Mouse (Mus musculus): ENCODE measurements around the gene Nrap.

DNA sequence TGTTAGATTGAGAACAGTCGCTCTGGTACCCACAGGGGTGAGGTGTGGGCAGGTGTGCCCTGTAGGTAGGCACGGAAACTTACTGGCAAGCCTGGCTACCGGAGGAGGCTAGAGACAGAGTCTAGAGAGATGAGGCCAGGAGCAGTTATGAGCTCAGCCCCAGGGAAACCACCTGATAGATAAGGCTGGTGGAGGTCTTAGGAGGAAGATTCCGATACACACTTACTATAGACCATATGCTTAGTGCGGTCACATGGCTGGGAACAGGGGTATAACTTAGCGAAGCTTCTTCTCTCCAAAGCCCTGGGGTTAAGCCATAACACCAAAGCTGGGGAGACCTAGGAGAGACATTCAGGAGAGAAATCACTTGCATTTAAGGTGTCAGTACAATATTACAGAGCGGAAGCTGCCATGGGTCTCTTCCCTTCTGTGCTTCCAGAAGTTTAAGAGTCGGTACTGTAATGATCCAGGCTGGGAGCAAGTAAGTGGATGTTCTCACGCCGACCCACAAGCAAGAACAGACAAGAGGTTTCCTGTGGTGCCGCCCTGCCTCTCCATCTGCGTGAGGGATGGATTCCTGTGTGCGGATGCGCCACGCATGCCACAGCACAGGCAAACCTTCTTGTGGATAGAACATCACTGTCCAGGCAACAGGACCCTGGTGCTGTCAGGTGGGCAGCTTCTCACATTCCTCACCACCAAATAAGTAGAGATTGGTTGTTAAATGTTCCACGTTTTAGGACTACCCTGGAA is 5.5 kb upstream of the Nrap start:
- TF ChIP-seq CTCF (IDR thresholded peaks at IDR 0.05; ENCODE audit: low read depth, low read length) = no peak
- TF ChIP-seq POLR2A (IDR thresholded peaks at IDR 0.05; ENCODE audit: borderline replicate concordance, low read depth, low read length) = no peak

Measured in bone marrow macrophage, adult 2 months (primary cell).